Mouse (Mus musculus) heart, postnatal 0 days (tissue): ENCODE data around the gene Ttc21a.

Source experiments
- CTCF ChIP-seq: IDR thresholded peaks from 2 replicates; pipeline ENCODE4 v1.5.1; 2016; ENCODE audit warnings: antibody characterized with exemption, control low read depth, low read depth
- EP300 ChIP-seq: IDR thresholded peaks from 2 replicates; pipeline ENCODE4 v1.6.1; 2016; ENCODE audit warnings: antibody characterized with exemption, low read depth

DNA sequence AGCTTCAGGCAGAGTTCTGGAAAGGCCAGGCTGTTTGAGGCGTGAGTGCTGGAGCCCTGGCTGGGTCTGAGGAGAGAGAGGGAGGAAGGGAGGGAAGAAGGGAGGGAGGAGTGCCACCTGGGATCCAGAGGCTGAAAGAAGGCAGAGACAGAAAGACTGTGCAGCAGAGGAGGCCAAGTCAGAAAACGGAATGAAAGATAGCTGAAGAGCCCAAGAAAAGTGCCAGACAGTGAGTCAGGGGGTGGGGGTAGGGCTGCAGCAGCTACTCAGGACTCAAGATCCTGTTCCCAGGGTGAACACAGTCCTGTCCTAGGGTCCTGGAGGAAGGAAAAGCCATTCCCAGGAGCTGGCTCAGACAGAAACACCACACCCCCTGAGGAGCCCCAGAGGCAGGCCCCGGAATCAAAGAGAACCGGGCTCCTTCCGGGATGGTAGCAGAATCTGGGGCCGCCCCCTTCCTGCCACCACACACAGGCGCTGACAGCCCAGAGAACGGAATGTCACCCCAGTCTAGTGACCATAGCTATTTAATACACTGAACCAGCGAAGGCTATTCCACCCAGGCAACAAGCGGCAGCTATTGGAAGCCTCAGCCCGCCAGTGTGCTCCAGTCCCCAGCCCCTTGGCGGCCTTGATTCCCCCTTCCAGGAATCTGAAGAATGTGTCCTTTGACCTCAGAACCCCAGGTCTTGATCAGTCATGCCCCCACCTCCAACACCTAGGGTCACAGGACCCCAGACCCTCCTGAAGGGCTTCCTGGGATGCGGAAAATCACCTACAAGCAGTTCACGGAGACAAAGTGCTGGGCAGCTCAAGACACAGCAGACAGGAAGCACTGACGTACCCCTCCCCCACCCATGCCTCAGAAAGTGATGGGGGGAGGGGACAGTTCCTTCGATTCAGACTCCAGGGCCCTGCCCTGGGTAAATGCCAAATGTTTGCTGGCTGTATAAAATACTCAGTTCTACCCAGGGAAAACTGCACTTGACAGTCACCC lies 44.1 kb downstream of the Ttc21a start:
- TF ChIP-seq CTCF (no peak), EP300 (peak; percentile 70; the same call in 1 of the 2 replicates)
